Mouse (Mus musculus) left cerebral cortex, postnatal 36 days (tissue): ENCODE data around the gene Gm11596. TPM values are rescaled to one million over a fixed set of nuclear protein-coding genes. Genes with fewer than 3 reads are reported as not detected.
"Not testable (repeated sequence)": the region's sequence is repeated elsewhere in the genome, so short reads cannot be mapped to it uniquely, and the experiment has no call there.

Source experiments
- DNase-seq, 2 experiments: peaks; one replicate each; pipeline ENCODE4 v3.0.0; 2021 to 2022; ENCODE audit warnings: low spot score in 2 of 2, mixed read lengths in 1 of 2
- intact Hi-C: fragments of 180-260 bp; cut with DNase I; formaldehyde crosslinking; loops from one replicate; pipeline ENCODE4 v1.15.1; 2025
- total RNA-seq, 2 experiments: library from RNA; stranded (reverse); gene quantifications; 2 replicates each; pipeline ENCODE4 v1.2.3; 2021

The Gm11596 gene
- not detected for total RNA-seq

GRCm38 (mm10) chr11:99793367-99793766 is at the start of gene Gm11596:
TSS of gene Gm11596 (minus strand) at chr11:99793467.
- intact Hi-C loops: no loop called here
- no peak for DNase-seq

DNA sequence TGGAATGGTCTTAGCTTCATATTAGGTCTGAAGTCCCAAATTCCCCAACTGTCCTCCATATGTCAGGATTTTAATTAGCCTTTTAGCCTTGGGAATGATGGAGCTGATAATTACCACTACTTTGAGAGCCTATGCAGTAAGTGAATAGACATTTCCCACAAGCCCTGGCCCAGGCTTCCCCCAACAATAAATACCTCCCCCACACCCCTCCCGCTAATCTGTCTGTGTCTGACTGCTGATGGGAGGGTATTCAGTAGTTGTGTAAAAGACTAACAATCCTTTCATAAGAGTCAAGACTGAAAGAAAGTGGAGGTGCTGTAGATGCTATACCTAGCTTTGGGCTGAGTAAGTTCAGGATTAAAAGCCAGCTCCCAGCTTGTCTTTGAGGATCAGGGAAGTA is 48.9 kb upstream of the Gm11596 start:
- DNase-seq: no peak
- intact Hi-C loops: no loop called here

DNA sequence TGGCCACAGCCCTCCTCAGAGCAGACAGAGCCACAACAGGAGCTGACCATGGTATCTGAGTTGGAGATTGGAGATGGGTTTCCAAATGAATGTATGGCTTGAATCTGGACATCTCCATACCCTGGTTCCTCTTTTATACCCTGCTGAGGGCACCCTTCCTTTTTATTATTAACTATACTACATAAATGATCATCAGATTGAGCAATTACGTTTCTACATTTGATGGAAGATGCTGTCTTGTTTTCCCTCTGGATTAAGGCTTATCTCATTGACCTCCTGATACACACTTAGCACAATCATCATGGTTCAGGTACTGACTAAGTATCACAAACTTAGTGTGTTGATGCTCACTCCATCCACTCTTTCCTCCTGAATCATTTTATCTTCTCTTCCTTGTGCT is 44.7 kb upstream of the Gm11596 start, which contains the start of gene 2300003K06Rik:
Gene 2300003K06Rik (minus strand): TSS at position 101 of the 400 bp plus-strand sequence.
- no peak for DNase-seq

GRCm38 (mm10) chr11:99815566-99815965 is 22.3 kb upstream of the Gm11596 start, which contains the start of gene Gm11564:
TSS of gene Gm11564 (minus strand) at chr11:99815666.
- DNase-seq, intact Hi-C loops: not testable (repeated sequence)

More for the DNA sequence above, 44.7 kb upstream of the Gm11596 start, which contains the start of gene 2300003K06Rik:
- intact Hi-C loops: no loop called here

DNA sequence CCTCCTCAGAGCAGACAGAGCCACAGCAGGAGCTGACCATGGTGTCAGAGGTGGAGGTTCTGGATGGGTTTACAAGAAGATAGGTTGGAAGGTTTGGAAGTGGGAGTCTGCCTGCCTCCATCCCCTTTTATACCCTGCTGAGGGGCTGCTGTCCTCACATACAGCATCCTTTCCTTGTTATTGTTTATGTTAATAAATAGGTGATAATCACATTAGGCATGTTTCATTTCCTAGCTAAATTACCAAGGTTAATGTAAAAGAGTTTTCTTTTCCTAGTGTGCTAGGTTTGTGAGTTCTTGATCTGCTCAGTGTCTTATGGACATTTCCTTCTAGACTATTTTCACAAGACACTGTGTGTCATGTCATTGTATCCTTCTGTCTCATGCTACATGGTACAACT is 16.5 kb upstream of the Gm11596 start, which contains the start of gene Krtap4-13:
Gene Krtap4-13 (minus strand): TSS at position 101 of the 400 bp plus-strand sequence.
- DNase-seq, intact Hi-C loops: not testable (repeated sequence)

GRCm38 (mm10) chr11:99804346-99804745 is 11.1 kb upstream of the Gm11596 start, which contains the start of gene Gm11554:
TSS of gene Gm11554 (minus strand) at chr11:99804446.
- DNase-seq, intact Hi-C loops: not testable (repeated sequence)

DNA sequence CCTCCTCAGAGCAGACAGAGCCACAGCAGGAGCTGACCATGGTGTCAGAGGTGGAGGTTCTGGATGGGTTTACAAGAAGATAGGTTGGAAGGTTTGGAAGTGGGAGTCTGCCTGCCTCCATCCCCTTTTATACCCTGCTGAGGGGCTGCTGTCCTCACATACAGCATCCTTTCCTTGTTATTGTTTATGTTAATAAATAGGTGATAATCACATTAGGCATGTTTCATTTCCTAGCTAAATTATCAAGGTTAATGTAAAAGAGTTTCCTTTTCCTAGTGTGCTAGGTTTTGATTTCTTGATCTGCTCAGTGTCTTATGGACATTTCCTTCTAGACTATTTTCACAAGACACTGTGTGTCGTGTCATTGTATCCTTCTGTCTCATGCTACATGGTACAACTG is 5.6 kb upstream of the Gm11596 start, which contains the start of gene Gm11569:
Gene Gm11569 (minus strand): TSS at position 101 of the 400 bp plus-strand sequence.
- DNase-seq, intact Hi-C loops: not testable (repeated sequence)

GRCm38 (mm10) chr11:99784900-99785299 is 8.4 kb downstream of the Gm11596 start, which contains the start of gene Krtap4-9:
TSS of gene Krtap4-9 (plus strand) at chr11:99785200.
- intact Hi-C loops, DNase-seq: not testable (repeated sequence)

DNA sequence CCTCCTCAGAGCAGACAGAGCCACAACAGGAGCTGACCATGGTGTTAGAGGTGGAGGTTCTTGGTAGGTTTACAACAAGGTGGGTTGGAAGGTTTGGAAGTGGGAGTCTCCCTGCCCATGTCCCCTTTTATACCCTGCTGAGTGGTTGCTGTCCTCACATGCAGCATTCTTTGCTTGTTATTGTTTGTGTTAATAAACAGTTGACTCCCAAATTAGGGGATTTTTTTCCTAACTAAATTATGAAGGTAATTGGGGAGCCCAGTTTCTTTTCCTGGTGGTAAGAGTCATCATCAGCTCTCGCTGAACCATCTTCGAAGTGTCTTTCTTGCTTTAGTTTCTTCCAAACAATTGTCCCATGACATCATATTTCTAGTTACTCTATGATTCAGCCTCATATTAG is 12.7 kb downstream of the Gm11596 start, which contains the start of gene Krtap4-8:
Gene Krtap4-8 (minus strand): TSS at position 101 of the 400 bp plus-strand sequence.
- intact Hi-C loops: no loop called here
- DNase-seq: no peak

DNA sequence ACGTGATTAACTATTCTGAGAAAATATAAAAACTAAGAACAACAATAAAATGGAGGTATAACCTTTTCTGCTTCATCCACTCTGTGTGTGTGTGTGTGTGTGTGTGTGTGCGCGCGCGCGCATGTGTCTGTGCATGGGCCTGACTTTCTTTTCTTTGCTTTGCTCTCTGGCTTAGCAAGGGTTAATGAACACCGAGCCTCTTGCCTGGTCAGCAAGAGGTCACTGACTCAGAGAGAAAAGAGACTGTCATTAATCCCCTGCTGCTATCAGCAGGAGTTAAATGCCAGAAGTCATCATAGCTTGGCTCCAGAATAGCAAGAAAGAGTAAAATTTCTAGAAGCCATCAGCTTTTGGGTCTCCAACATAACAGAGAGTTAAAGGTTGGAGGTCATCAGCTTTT is 14.9 kb downstream of the Gm11596 start:
- intact Hi-C loops: no loop called here
- no peak for DNase-seq

DNA sequence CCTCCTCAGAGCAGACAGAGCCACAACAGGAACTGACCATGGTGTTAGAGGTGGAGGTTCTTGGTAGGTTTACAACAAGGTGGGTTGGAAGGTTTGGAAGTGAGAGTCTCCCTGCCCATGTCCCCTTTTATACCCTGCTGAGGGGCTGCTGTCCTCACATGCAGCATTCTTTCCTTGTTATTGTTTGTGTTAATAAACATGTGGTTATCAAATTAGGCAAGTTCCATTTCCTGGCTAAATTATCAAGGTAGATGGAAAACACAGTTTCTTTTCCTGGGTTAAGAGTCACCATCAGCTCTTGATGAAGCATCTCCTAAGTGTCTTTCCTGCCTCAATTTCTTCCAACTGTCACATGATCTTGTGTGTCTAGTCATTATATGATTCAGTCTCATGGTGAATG is 20.5 kb downstream of the Gm11596 start, which contains the start of gene Gm11595:
Gene Gm11595 (minus strand): TSS at position 101 of the 400 bp plus-strand sequence.
- DNase-seq, intact Hi-C loops: not testable (repeated sequence)

GRCm38 (mm10) chr11:99768410-99768809 is 24.9 kb downstream of the Gm11596 start:
- intact Hi-C loops: no loop called here
- DNase-seq: no peak

GRCm38 (mm10) chr11:99758877-99759276 is 34.4 kb downstream of the Gm11596 start:
- DNase-seq: no peak
- intact Hi-C loops: no loop called here

GRCm38 (mm10) chr11:99743985-99744384 is 49.3 kb downstream of the Gm11596 start:
- DNase-seq: no peak
- intact Hi-C loops: no loop called here

Other genes starting within 250 kb of the Gm11596 start
- gene Krtap3-3, start 242.6 kb downstream of the Gm11596 start, total RNA-seq: not detected
- not detected for gene Krtap3-2, start 236.6 kb downstream of the Gm11596 start, total RNA-seq
- gene Gm11939, start 234.0 kb downstream of the Gm11596 start, total RNA-seq: not detected
- gene Krtap3-1, start 226.8 kb downstream of the Gm11596 start, total RNA-seq: not detected
- not detected for gene Krtap1-5, start 212.5 kb downstream of the Gm11596 start, total RNA-seq
- not detected for gene Krtap1-4, start 209.8 kb downstream of the Gm11596 start, total RNA-seq
- gene Krtap1-3, start 202.1 kb downstream of the Gm11596 start, total RNA-seq: not detected
- gene Krtap9-3, start 195.4 kb downstream of the Gm11596 start, total RNA-seq: not detected
- gene Gm11938, start 190.2 kb downstream of the Gm11596 start, total RNA-seq: not detected
- gene Gm11937, start 183.3 kb downstream of the Gm11596 start, total RNA-seq: not detected
- gene Krtap2-4, start 178.6 kb downstream of the Gm11596 start, total RNA-seq: not detected
- not detected for gene Gm11562, start 173.0 kb downstream of the Gm11596 start, total RNA-seq
- not detected for gene Krtap4-1, start 165.2 kb downstream of the Gm11596 start, total RNA-seq
- not detected for gene Krtap4-2, start 158.4 kb downstream of the Gm11596 start, total RNA-seq
- gene Krtap4-7, start 149.4 kb downstream of the Gm11596 start, total RNA-seq: not detected
- not detected for gene Gm11555, start 143.2 kb downstream of the Gm11596 start, total RNA-seq
- not detected for gene Gm11563, start 134.5 kb downstream of the Gm11596 start, total RNA-seq
- not detected for gene Krtap4-6, start 127.5 kb downstream of the Gm11596 start, total RNA-seq
- gene Gm14190, start 102.7 kb downstream of the Gm11596 start, total RNA-seq: not detected
- not detected for gene Gm14180, start 59.2 kb downstream of the Gm11596 start, total RNA-seq
- not detected for gene Gm11595, start 20.6 kb downstream of the Gm11596 start, total RNA-seq
- gene Krtap4-8, start 12.8 kb downstream of the Gm11596 start, total RNA-seq: not detected
- not detected for gene Krtap4-9, start 8.3 kb downstream of the Gm11596 start, total RNA-seq
- gene Gm11569, start 5.5 kb upstream of the Gm11596 start, total RNA-seq: not detected
- gene Gm11554, start 11.0 kb upstream of the Gm11596 start, total RNA-seq: not detected
- not detected for gene Krtap4-13, start 16.4 kb upstream of the Gm11596 start, total RNA-seq
- not detected for gene Gm11564, start 22.2 kb upstream of the Gm11596 start, total RNA-seq
- gene 2300003K06Rik, start 44.6 kb upstream of the Gm11596 start, total RNA-seq: not detected
- gene Krtap4-16, start 58.1 kb upstream of the Gm11596 start, total RNA-seq: not detected
- not detected for gene Gm11568, start 64.5 kb upstream of the Gm11596 start, total RNA-seq
- not detected for gene Gm11559, start 71.0 kb upstream of the Gm11596 start, total RNA-seq
- not detected for gene Krtap9-1, start 79.9 kb upstream of the Gm11596 start, total RNA-seq
- not detected for gene Gm11567, start 85.7 kb upstream of the Gm11596 start, total RNA-seq
- gene Krtap31-1, start 114.5 kb upstream of the Gm11596 start, total RNA-seq: not detected
- gene Gm11565, start 121.3 kb upstream of the Gm11596 start, total RNA-seq: not detected
- not detected for gene Krtap31-2, start 142.8 kb upstream of the Gm11596 start, total RNA-seq
- gene Krtap9-5, start 155.0 kb upstream of the Gm11596 start, total RNA-seq: not detected
- gene Krtap29-1, start 185.6 kb upstream of the Gm11596 start, total RNA-seq: not detected
- not detected for gene Krtap16-1, start 193.1 kb upstream of the Gm11596 start, total RNA-seq
- gene Krtap17-1, start 200.5 kb upstream of the Gm11596 start, total RNA-seq: not detected
- gene Krt33a, start 222.7 kb upstream of the Gm11596 start, total RNA-seq: not detected
- gene Krt33b, start 236.4 kb upstream of the Gm11596 start, total RNA-seq: not detected
- gene Krt34, start 248.1 kb upstream of the Gm11596 start, total RNA-seq: not detected